Mouse (Mus musculus): Measurements from ENCODE around the gene Golga4. TPM values are rescaled to one million over a fixed set of nuclear protein-coding genes. Genes with fewer than 3 reads are reported as not detected.

The Golga4 gene
- polyA plus RNA-seq, 1 experiment from 2014 or later, result 68.6 TPM

GRCm38 (mm10) chr9:118510941-118511690 is 5.0 kb downstream of the Golga4 start:
- H3K4me3 ChIP-seq, result no peak overlapping the region
- no peak overlapping the region for H3K27ac ChIP-seq
- 72% methylated on average over 15 of the region's 15 CpGs for WGBS
- peaks cover 11% of the 10 kb centered on the region for H3K36me3 ChIP-seq
- no peaks in the 10 kb centered on the region for H3K27me3 ChIP-seq
- no peaks in the 10 kb centered on the region for H3K9me3 ChIP-seq
- H3K4me1 ChIP-seq, result peaks cover 16% of the 10 kb centered on the region
- ATAC-seq (ENCODE audit: insufficient number of reproducible peaks, insufficient read depth, low FRiP score, low TSS enrichment), result no peak
- H3K4me2 ChIP-seq (replicated peaks), result no peak overlapping the region
- no peak overlapping the region for H3K9ac ChIP-seq

GRCm38 (mm10) chr9:118512681-118513233 is 6.7 kb downstream of the Golga4 start:
- Histone ChIP-seq H3K4me1 (peaks cover 7% of the 10 kb centered on the region), H3K4me3 (no peak overlapping the region), H3K4me2 (replicated peaks) (no peak overlapping the region), H3K9ac (no peak overlapping the region), H3K36me3 (peaks cover 11% of the 10 kb centered on the region), H3K27me3 (no peaks in the 10 kb centered on the region), H3K27ac (no peak overlapping the region), H3K9me3 (no peaks in the 10 kb centered on the region)
- WGBS, result 83% methylated on average over 3 of the region's 3 CpGs
- ATAC-seq (ENCODE audit: insufficient number of reproducible peaks, insufficient read depth, low FRiP score, low TSS enrichment), result no peak

GRCm38 (mm10) chr9:118515476-118515875 is 9.4 kb downstream of the Golga4 start:
- Histone ChIP-seq H3K4me2 (replicated peaks) (no peak overlapping the region), H3K4me3 (no peak overlapping the region), H3K4me1 (peaks cover 5% of the 10 kb centered on the region; the same call in 1 of the 2 replicates), H3K9ac (no peak overlapping the region), H3K36me3 (peaks cover 11% of the 10 kb centered on the region), H3K9me3 (no peaks in the 10 kb centered on the region), H3K27ac (no peak overlapping the region), H3K27me3 (no peaks in the 10 kb centered on the region)
- no peak for ATAC-seq (ENCODE audit: insufficient number of reproducible peaks, insufficient read depth, low FRiP score, low TSS enrichment)
- WGBS, result 95% methylated on average over 6 of the region's 6 CpGs

- Histone ChIP-seq H3K36me3 (peaks cover 11% of the 10 kb centered on the region), H3K27me3 (no peaks in the 10 kb centered on the region), H3K4me1 (peaks cover 12% of the 10 kb centered on the region; the same call in 1 of the 2 replicates), H3K9ac (no peak overlapping the region), H3K4me2 (replicated peaks) (no peak overlapping the region), H3K9me3 (no peaks in the 10 kb centered on the region), H3K27ac (no peak overlapping the region), H3K4me3 (no peak overlapping the region)
- WGBS, result 90% methylated on average over 3 of the region's 3 CpGs
- ATAC-seq (ENCODE audit: insufficient number of reproducible peaks, insufficient read depth, low FRiP score, low TSS enrichment), result no peak
Observed at GRCm38 (mm10) chr9:118516162-118516561, 10.1 kb downstream of the Golga4 start.

- H3K27ac ChIP-seq, result no peak overlapping the region
- H3K4me2 ChIP-seq (replicated peaks), result no peak overlapping the region
- 79% methylated on average over 8 of the region's 8 CpGs for WGBS
- H3K9ac ChIP-seq, result no peak overlapping the region
- H3K27me3 ChIP-seq, result no peaks in the 10 kb centered on the region
- no peaks in the 10 kb centered on the region for H3K9me3 ChIP-seq
- no peak overlapping the region for H3K4me3 ChIP-seq
- H3K36me3 ChIP-seq, result peaks cover 14% of the 10 kb centered on the region
- H3K4me1 ChIP-seq, result peaks cover 12% of the 10 kb centered on the region; the same call in 1 of the 2 replicates
- ATAC-seq (ENCODE audit: insufficient number of reproducible peaks, insufficient read depth, low FRiP score, low TSS enrichment), result no peak
Observed at GRCm38 (mm10) chr9:118517619-118518018, 11.6 kb downstream of the Golga4 start.

- Histone ChIP-seq H3K9me3 (no peaks in the 10 kb centered on the region), H3K4me2 (replicated peaks) (no peak overlapping the region), H3K27me3 (no peaks in the 10 kb centered on the region), H3K4me1 (peaks cover 12% of the 10 kb centered on the region; the same call in 1 of the 2 replicates), H3K4me3 (no peak overlapping the region), H3K27ac (no peak overlapping the region), H3K9ac (no peak overlapping the region), H3K36me3 (peaks cover 25% of the 10 kb centered on the region)
- no peak for ATAC-seq (ENCODE audit: insufficient number of reproducible peaks, insufficient read depth, low FRiP score, low TSS enrichment)
- WGBS, result 67% methylated on average over 8 of the region's 8 CpGs
Observed at GRCm38 (mm10) chr9:118519101-118519500, 13.0 kb downstream of the Golga4 start.

GRCm38 (mm10) chr9:118520011-118520410 is 13.9 kb downstream of the Golga4 start:
- 63% methylated on average over 8 of the region's 8 CpGs for WGBS
- peaks cover 30% of the 10 kb centered on the region for H3K36me3 ChIP-seq
- no peak for ATAC-seq (ENCODE audit: insufficient number of reproducible peaks, insufficient read depth, low FRiP score, low TSS enrichment)
- H3K9me3 ChIP-seq, result no peaks in the 10 kb centered on the region
- no peak overlapping the region for H3K4me3 ChIP-seq
- H3K27ac ChIP-seq, result no peak overlapping the region
- no peak overlapping the region for H3K9ac ChIP-seq
- peaks cover 12% of the 10 kb centered on the region; the same call in 1 of the 2 replicates for H3K4me1 ChIP-seq
- H3K27me3 ChIP-seq, result no peaks in the 10 kb centered on the region
- H3K4me2 ChIP-seq (replicated peaks), result no peak overlapping the region

GRCm38 (mm10) chr9:118520858-118521257 is 14.8 kb downstream of the Golga4 start:
- ATAC-seq (ENCODE audit: insufficient number of reproducible peaks, insufficient read depth, low FRiP score, low TSS enrichment), result no peak
- H3K9ac ChIP-seq, result no peak overlapping the region
- H3K27me3 ChIP-seq, result no peaks in the 10 kb centered on the region
- no peak overlapping the region for H3K4me2 ChIP-seq (replicated peaks)
- no peaks in the 10 kb centered on the region for H3K9me3 ChIP-seq
- no peak overlapping the region for H3K4me3 ChIP-seq
- H3K27ac ChIP-seq, result no peak overlapping the region
- peaks cover 12% of the 10 kb centered on the region; the same call in 1 of the 2 replicates for H3K4me1 ChIP-seq
- 20% methylated on average over 3 of the region's 3 CpGs for WGBS
- peaks cover 31% of the 10 kb centered on the region for H3K36me3 ChIP-seq

GRCm38 (mm10) chr9:118521659-118522058 is 15.6 kb downstream of the Golga4 start:
- ATAC-seq (ENCODE audit: insufficient number of reproducible peaks, insufficient read depth, low FRiP score, low TSS enrichment), result no peak
- Histone ChIP-seq H3K9me3 (no peaks in the 10 kb centered on the region), H3K4me3 (no peak overlapping the region), H3K36me3 (peaks cover 38% of the 10 kb centered on the region), H3K27ac (no peak overlapping the region), H3K4me2 (replicated peaks) (no peak overlapping the region), H3K9ac (no peak overlapping the region), H3K4me1 (peaks cover 12% of the 10 kb centered on the region; the same call in 1 of the 2 replicates), H3K27me3 (no peaks in the 10 kb centered on the region)
- 80% methylated on average over 8 of the region's 8 CpGs for WGBS

GRCm38 (mm10) chr9:118523738-118524137 is 17.7 kb downstream of the Golga4 start:
- no peak overlapping the region for H3K9ac ChIP-seq
- 85% methylated on average over 11 of the region's 11 CpGs for WGBS
- H3K4me2 ChIP-seq (replicated peaks), result no peak overlapping the region

GRCm38 (mm10) chr9:118527056-118527455 is 21.0 kb downstream of the Golga4 start:
- H3K9ac ChIP-seq, result no peak overlapping the region
- no peak overlapping the region for H3K4me2 ChIP-seq (replicated peaks)
- no peaks in the 10 kb centered on the region for H3K4me1 ChIP-seq
- H3K27ac ChIP-seq, result no peak overlapping the region
- H3K4me3 ChIP-seq, result no peak overlapping the region
- no peak for ATAC-seq (ENCODE audit: insufficient number of reproducible peaks, insufficient read depth, low FRiP score, low TSS enrichment)
- 88% methylated on average over 18 of the region's 18 CpGs for WGBS
- H3K9me3 ChIP-seq, result no peaks in the 10 kb centered on the region
- H3K36me3 ChIP-seq, result peaks cover 87% of the 10 kb centered on the region
- no peaks in the 10 kb centered on the region for H3K27me3 ChIP-seq

More at GRCm38 (mm10) chr9:118523738-118524137, 17.7 kb downstream of the Golga4 start:
- H3K9me3 ChIP-seq, result no peaks in the 10 kb centered on the region
- H3K4me1 ChIP-seq, result peaks cover 12% of the 10 kb centered on the region; the same call in 1 of the 2 replicates
- ATAC-seq (ENCODE audit: insufficient number of reproducible peaks, insufficient read depth, low FRiP score, low TSS enrichment), result no peak
- H3K27me3 ChIP-seq, result no peaks in the 10 kb centered on the region
- H3K36me3 ChIP-seq, result peaks cover 55% of the 10 kb centered on the region
- no peak overlapping the region for H3K27ac ChIP-seq
- H3K4me3 ChIP-seq, result no peak overlapping the region

- Histone ChIP-seq H3K9me3 (no peaks in the 10 kb centered on the region), H3K27me3 (no peaks in the 10 kb centered on the region), H3K4me3 (no peak overlapping the region), H3K4me2 (replicated peaks) (no peak overlapping the region), H3K36me3 (peaks cover 83% of the 10 kb centered on the region), H3K4me1 (no peaks in the 10 kb centered on the region), H3K27ac (no peak overlapping the region), H3K9ac (no peak overlapping the region)
- no peak for ATAC-seq (ENCODE audit: insufficient number of reproducible peaks, insufficient read depth, low FRiP score, low TSS enrichment)
- 92% methylated on average over 3 of the region's 3 CpGs for WGBS
Observed at GRCm38 (mm10) chr9:118529783-118530182, 23.7 kb downstream of the Golga4 start.

Data from embryonic facial prominence, embryonic 12.5 days (tissue).